Mouse (Mus musculus): ENCODE data around the gene Tmem50a.

DNA sequence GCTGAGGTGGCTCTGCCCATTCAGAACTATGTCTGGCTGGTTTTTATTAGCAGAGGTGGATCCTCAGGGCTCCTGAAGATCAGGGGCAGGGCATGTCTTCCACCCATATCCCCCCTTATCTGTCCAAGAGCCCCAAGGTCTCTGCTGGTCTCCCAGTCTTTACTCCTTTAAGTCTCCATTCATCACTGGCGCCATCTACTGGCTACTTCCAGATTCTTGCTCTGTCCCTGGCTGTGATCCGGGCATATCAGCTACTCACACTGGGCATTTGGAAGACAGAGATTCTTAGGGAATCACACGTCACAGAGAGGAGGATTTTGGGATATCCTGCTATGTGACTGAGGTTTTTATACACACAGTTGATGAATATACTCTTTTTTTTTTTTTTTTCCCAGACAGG is 41.5 kb upstream of the Tmem50a start:
- no peak for TF ChIP-seq POLR2A (IDR thresholded peaks at IDR 0.05; ENCODE audit: borderline replicate concordance, extremely low read depth, low read depth, low read length)
- peak; percentile 63 for TF ChIP-seq CTCF (IDR thresholded peaks at IDR 0.05; ENCODE audit: insufficient read depth, low read length)
